Mouse (Mus musculus) cerebral cortex, adult 2 months (tissue): ENCODE data around the gene Dnal1.

ENCODE experiments used
- WGBS: fragments of 180-500 bp; shearing (Covaris S2); methylation state at CpG from one replicate; pipeline ENCODE4 v1.1.7; 2018; 5-methylcytosine and 5-hydroxymethylcytosine counted together

Dnal1 gene

DNA sequence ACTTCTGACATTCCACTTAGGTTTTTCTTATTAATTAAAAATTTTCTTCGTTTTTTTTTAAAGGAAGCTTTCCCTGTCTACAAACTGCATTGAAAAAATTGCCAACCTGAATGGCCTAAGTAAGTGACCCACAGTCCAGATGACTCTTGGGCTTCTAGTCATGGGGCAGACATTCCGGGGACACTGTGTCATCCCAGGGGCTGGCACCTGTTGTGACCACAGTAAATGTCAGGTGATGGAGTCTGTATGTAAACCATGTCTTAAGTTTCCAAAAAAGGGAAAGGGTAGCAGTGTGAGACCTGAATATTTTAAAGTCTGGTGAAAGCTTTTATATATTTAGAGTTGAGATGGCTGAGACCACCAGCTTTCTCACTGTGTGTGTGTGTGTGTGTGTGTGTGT is 12.7 kb downstream of the Dnal1 start:
- 81% methylated on average over 2 of the region's 2 CpGs for WGBS

DNA sequence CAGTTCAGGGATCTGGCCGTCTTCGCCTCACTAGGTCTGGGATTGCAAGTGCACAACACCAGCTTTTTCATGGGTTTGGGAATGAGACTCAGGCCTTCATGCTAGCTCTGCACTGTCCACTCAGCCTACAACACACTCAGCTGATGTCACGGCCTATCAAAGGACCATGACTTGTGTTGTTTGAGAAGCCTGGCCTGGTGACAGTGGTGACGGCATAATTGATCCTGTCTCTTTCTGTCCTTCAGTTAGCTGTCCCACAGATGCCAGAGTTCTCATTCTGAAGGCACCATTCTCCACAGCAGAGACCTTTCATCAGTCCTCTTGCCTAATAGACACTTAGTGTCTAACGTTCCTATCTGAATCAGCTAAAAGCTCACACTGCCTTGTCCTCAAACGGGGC is 14.4 kb downstream of the Dnal1 start:
- 81% methylated on average over 6 of the region's 6 CpGs for WGBS

DNA sequence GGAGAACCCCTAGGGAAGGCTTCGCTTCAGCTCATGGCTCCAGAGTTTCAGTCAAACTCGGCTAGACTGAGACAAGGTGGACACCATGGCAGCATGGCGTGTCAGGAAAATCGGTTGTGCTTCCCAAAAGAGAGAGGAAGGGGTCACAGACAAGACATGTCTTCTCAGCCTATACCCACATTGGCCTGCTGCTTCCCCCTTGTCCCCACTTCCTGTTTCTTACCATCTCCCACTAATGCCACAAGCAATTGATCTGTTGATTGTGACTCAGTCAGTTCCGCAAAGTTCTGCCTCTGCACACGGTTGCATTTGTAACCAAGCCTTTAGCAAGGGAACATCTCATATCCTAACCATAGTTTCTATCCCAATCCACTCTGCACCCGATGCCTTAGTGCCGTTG is 15.8 kb downstream of the Dnal1 start:
- 96% methylated on average over 8 of the region's 8 CpGs for WGBS

DNA sequence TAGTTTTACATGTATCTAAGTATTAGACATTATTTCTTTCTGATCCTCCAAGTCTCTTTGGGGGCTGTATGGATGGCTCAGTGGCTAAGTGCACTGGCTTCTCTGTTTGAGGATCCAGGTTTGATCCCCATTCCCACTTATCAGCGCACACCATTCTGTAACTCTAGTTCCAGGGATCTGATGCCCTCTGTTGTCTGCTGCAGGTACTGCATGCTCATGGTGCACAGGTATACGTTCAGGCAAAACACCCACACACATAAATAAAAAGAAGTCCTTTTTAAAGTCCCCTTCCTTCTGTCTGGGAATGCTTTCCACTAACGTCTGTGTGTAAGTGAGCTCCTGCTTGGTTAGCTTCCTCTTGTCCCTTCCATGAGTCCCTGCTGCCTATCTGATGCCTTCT is 18.1 kb downstream of the Dnal1 start:
- WGBS, result 64% methylated on average over 3 of the region's 3 CpGs

DNA sequence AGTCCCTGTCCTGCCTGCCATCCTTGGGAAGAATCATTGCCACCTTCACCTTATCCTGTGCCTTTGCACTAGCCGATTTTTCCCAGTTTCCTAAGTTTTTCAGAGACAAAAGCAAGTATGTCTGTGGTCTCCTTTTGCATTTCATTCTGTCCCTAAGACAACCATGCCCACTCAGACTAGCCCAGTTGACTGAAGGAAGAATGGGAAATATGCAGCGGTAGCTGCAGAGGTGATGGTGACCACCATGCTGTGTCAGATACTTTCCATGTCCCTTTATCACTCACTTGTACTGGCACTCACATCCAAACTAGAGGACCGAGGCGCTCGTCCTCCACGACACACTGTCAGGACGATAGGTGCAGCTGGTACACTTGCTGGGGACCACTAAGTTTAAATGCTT is 23.0 kb downstream of the Dnal1 start:
- WGBS, result 96% methylated on average over 7 of the region's 7 CpGs

DNA sequence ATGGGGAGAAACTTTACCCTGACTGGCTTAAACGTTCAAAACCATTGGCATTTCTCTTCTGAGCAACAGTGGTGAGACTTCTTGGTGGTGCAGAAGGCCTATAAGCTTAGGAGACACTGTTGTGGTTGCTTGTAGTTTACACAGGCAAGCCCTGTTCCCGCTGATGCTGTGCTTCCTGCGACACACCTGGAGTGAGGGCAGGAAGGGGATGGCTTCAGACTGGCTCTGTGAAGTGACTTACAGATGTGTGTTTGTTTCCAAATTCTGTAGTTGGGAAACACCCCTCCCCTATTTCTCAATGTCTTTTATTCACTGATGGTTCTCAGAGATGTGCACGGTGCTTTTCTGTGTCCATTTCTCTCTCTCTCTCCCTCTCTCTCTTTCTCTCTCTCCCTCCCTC is 26.0 kb downstream of the Dnal1 start:
- WGBS, result 80% methylated on average over 4 of the region's 4 CpGs

DNA sequence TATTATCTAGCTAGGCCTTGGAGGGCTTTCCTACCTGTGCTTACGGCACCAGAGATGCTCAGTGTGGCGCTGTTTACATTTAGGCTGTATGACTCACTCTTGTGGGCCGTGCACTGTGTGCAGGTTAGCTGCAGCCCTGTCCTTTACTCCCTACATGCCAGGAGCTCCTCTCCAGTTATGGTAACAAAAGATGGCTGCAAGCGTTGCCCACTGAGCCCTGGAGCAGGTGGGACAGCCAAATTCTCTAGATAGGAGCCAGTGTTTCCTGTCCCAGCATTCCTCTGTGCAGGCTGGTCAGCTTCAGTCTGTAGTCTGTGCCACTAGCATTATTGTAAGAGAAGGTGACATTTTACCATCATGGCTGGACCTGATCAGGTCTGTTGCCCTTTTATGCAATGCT is 27.1 kb downstream of the Dnal1 start:
- 86% methylated on average over 4 of the region's 4 CpGs for WGBS

DNA sequence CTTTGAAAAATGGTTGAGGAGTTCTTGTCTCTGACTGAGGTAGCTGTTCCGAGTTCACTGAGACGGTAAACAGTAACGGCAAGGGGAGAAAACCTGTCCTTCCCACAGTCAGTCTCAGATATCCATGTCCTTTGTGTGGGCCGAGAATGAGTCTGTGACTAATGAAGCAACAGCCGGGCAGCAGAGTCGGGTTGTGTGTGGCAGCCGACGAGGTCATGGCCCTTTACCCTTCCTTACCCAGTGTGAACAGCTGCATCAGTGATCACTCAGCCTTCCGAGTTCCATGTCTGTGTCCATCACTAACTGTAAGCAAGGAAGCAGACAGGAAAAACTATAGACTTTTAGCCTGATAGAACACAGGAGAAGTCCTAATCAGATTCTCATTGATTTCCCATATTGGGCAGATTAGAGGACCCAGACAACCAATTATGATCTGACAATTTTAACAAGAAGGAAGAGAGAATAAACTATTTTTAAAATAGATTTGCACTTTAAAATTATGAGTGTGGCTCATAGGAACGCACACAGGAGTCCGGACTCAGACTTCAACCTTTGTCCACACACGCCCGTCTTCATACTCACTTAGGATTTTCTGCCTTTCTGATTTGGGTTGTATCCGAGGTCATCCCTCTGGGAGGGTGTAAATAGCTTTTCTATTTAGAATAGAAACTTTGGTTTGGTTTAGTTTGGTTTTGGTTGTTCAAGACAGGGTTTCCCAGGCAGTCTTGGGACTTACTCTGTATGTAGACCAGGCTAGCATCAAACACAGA is 28.3 kb downstream of the Dnal1 start:
- 76% methylated on average over 14 of the region's 14 CpGs for WGBS

DNA sequence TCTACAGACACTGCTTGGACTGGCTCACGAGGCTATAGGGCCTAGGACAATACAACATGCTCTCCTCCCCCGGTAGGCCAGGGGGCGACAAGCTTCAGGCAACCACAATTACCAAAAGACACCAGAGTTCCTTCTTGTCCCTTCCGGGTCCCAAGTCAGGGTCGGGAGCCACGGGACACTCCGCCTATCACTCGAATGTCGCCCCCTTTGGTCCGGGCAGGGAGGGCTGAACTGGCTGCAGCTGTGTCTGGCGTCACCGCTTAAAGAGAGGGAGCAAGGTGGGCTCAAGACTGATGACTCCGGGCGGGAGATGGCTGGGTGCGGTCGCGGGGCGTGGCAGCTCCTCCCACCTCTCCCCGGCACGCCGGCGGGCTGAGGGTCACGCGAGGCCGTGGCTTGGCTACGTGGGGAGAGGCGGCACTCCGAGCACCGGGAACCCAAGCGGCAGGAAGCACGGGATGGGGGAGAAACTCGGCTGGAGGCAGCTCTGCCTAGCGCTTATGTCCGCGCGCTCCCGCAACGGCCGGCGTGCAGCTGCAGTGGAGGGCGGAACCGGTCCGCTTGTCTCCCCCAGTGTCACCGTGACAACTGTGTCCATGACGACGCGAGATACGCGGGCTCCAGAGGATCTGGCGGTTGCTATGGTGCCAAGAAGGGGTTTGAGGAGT is 33.9 kb downstream of the Dnal1 start, which contains the start of gene Pnma1:
Gene Pnma1, minus strand, starts transcription at position 536 of the 668 bp plus-strand sequence.
- WGBS, result 2% methylated on average over 50 of the region's 50 CpGs

DNA sequence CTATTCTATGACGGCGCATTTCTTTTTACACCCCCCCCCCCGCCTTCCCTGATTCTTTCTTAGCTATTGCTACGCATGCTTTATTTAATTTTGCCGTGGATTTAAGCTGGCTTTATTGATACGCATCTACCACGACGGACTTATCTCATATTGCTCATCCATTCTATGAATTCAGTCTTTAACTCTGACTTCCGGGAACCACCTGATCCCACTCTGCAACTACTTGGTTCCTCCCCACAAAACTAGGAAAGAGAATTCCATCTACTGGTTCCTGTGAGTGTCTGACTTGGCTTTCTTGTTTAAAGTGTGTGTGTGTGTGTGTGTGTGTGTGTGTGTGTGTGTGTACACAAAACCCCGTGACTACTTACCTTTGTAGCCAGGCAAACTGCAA is 34.5 kb downstream of the Dnal1 start:
- WGBS, result 5% methylated on average over 10 of the region's 10 CpGs

DNA sequence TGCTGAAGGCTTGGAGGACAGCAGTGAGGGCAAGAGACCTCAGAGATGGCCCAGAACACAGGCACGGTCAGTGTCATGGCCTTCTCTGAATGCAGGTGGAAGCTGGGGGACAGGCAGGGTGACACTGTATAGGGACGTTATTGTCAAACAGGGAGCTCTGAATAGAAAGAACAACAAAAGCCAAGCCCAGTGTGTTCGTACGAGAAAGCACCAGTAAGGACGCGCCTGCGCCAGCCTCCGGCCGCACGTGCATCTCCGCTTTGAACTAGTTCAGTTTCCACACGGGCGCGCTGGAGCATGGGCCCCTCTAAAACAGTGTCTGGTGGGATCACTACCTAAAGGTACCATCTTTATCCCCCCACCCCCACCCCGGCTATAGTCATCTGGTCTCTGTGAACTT is 35.8 kb downstream of the Dnal1 start:
- 84% methylated on average over 15 of the region's 15 CpGs for WGBS

DNA sequence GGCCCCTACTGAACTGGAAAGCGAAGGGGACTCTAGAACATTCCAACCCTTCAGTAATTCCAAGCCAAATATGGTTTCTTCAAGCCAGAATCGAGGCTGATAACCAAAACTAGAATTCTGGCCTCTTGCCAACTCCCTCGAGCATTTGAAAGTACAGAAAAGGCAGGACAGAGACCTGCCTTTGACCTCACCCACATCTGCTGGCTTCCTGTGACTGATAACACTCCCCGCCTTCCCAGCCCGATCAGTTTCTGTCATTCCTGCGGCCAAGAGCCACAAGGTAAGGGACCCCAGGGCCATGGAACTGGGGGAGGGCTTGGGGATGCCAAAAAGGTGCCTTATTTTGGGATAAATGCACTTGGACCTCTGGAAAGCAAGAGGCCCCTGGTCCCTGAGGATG is 36.8 kb downstream of the Dnal1 start:
- WGBS, result 54% methylated on average over 6 of the region's 6 CpGs

DNA sequence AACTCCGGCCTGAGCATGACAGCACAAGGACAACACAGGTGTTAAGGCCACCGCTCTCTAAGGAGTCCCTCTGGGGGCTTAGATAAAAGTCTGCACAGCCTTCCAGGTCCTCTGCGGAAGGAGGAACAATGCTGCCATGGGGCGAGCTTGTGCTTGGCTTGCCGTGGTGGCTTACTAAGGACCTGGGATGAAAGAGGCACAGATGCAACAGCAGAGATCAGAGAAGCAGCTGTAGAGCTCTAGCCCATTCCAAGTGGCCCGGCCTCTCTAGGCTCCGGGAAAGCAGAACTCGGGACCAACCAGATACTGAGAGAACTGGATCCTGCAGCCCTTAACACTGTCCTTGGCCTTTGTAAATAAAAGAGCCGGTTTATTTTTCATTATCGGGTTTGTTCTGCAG is 37.7 kb downstream of the Dnal1 start:
- 81% methylated on average over 10 of the region's 10 CpGs for WGBS

DNA sequence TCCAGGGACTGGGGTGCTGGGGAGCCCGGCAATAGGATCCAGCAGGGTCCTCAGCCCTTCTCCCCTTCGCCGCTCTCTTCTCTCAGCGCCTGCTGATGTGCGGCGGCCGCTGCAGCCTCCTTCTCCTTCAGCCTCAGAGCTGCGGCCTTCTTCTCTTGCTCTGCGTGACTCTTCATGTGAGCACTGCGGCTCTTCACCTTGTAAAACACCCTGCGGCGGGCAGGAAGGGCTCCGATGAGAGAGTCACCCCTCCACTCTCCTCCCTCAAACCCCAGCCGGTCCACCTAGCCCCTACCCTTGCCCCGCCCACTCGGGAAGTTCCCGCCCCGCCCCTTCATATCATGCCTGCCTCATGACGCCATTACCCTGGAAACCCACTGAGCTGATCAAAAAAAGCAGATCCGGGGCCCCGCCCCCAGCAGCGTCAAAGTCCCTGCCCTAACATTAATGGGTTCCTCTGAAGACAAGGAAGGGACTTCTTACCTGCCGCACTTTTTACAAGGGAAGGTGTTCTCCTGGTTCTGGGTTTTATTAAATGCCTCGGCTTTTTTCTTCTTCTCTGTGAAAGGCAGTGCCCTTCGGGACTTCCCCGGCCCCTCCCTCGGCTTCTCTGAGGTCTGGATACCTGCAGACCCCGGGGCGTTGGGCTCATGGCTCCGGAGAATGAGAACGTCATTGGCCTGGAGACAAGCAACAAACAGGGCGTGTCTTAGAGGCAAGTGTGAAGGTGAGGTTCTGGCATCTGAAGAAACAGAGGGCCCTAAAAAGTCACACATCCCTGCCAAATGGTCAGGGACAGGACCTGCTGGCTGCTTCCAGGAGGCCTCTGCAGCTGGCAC is 38.4 kb downstream of the Dnal1 start:
- 77% methylated on average over 32 of the region's 32 CpGs for WGBS

DNA sequence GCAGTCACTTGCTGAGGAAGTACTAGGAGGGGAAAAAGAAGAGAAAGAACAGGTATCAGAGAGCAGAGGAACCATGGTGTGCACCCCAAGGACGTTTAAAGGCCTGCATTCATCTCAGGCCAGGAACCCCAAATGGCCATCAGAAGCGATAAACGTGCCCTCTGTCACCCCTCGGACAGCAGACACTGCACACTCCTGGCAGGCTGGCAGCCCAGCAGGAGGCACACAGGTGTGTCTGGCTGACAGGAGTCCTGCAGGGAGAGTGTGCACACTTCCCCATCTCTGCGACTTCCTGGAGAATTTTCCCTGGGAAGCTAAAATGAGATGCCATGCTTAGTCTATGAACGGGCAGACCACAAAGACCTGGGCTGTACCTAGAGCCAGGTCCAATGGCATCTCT is 39.2 kb downstream of the Dnal1 start:
- WGBS, result 90% methylated on average over 6 of the region's 6 CpGs

DNA sequence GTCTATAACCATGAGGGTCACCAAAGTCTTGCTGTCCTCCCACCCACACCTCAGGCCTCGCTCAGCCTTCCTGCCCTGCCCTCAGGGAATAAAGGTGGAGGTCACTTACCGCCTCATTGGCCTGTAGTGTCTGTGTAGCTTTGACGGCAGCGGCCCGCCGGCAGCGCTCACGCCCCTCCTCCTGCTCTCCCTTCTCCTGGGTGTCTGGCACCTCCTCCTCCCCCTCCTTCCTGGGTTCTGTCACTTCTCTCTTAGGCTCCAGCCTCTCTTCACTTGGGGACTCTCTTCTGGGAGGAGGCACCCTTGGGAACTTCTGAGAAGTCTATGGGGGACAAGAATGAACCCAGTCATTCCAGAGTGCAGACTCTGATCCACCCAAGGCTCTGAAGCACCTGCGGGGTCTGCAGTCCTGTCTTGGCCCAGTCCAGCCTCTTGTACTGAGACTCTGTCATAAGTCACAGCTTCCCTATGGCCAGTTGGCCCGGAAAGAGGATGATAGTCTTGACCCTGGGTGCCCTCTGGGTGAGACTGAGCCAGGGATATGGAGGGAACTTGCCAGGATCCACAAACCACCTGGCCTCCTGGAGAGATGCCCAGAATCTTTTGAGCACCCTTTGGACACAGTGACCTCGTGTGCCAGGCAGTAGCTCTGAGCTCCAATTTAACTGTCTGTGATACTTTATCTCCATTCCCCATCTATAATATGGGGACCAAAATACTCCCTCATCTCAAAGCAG is 40.8 kb downstream of the Dnal1 start:
- WGBS, result 63% methylated on average over 11 of the region's 11 CpGs

DNA sequence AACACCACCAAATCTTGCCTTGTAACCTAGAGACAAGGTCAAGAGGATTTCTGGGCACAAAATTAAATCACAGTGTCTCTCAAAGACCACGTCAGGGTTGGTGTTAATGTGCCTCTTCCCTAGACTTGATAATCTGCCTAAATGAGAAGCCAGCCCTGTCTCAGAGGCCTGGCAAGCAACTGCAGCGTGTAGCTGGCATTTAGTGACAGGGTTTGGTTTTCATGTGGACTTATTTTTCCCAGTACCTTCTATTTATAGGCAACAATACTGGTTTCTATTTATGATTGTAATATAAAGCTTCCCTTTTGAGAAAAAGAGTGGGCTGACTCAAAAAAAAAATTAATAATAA is 41.3 kb downstream of the Dnal1 start:
- WGBS, result 55% methylated on average over 2 of the region's 2 CpGs

DNA sequence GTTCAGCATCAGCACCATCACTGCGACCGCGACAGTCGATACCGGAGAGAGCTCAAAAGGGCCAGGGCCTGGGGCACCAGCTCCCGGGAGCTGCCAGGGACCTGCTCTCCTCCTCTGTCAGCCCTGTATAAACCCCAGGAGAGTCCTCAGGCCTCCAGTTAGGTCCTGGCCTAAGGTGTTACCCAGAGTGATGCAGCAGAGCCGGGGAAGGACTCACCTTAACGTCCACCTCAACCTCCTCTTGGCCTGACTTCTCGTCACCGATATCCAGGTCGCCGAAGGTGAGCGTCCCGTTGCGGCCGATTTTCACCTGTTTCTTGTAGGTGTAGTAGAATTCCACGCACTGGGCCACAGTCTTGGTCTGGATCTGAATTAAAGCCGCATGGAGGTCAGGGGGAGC is 42.0 kb downstream of the Dnal1 start:
- WGBS, result 95% methylated on average over 18 of the region's 18 CpGs

DNA sequence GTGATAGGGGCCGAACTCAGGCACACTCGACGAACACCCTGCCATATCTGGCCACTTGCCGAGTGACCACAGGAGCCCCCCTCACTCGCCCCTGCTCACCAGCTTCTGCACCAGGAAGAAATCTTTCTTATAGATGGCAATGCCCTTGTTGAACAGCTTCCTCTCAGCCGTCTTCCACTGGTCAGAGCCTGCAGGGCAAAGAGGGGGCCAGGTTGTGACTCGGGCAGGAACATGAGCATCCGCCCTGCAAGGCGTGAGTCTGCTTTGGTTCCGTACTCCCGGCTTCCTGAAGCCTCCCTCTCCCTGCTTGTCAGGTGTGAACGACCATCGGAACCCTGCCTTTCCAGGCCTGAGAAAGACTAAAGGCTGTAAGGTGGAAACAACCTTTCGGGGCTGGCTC is 44.0 kb downstream of the Dnal1 start:
- WGBS, result 93% methylated on average over 14 of the region's 14 CpGs

DNA sequence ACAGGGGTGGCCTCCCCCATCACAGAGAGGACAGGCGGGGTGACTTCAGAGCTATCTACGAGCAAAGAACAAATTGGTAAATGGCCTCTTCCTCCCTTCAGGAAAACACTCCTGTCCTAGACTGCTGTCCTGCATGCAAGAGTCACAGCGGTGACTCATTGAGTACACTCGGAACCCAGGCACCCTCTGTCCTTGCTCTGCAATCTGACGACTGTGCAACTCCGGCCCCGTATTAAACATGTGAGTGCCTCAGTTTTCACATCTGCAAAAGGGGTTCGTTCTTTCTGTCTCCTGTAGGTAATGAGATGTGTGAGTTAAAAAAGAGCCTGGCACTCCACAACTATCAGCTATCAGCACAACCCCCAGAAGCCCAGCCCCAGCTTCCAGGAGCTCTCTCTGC is 46.3 kb downstream of the Dnal1 start:
- 96% methylated on average over 8 of the region's 8 CpGs for WGBS

DNA sequence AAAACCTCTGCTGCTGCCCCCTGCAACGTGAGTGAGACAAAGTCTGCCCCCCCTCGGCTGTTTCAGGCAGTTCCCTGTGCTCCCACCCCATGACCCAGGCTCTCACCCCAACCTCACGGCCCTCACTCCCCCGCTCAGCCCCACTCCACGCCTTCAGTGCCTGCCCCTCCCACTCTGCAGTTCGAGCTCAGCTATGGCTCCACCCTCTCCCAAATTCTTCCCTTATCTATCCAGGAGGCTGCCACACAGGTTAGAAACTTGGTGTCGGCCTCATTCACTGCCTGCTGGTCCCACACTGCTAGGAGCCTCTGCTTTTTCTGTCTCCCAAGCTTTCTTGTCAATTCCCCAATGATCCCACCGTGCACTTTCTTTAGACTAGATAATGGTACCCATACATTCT is 47.0 kb downstream of the Dnal1 start:
- WGBS, result 85% methylated on average over 8 of the region's 8 CpGs
